Comparison of ENCODE assay signal across 8 mouse cellular contexts in genomic region chr4:130784755-130785154, GRCm38 (mm10). TPM values are rescaled to one million over a fixed set of nuclear protein-coding genes. Genes with fewer than 3 reads are reported as not detected.
DNase-seq lines count a peak whose midpoint lies in the region; ATAC-seq lines count a peak whose summit lies in the region.

No protein-coding gene starts in this region.

- H3K27ac ChIP-seq in intestine, embryonic 14.5 days (ENCODE audit: low read depth): no peak overlapping the region
- no peak overlapping the region for H3K27ac ChIP-seq in intestine, embryonic 15.5 days
- no peak overlapping the region for H3K27ac ChIP-seq in neural tube, embryonic 11.5 days (ENCODE audit: low read depth, low read length)

- no peak overlapping the region for H3K9ac ChIP-seq in intestine, embryonic 14.5 days (ENCODE audit: low read length)
- no peak overlapping the region for H3K9ac ChIP-seq in intestine, embryonic 15.5 days
- no peak overlapping the region for H3K9ac ChIP-seq in neural tube, embryonic 11.5 days (ENCODE audit: low read length)

- no peak overlapping the region for H3K4me3 ChIP-seq in intestine, embryonic 14.5 days (ENCODE audit: low read depth, low read length)
- H3K4me3 ChIP-seq in intestine, embryonic 15.5 days (replicated peaks): no peak overlapping the region
- no peak overlapping the region for H3K4me3 ChIP-seq in neural tube, embryonic 11.5 days (ENCODE audit: low read depth, low read length)

- H3K36me3 ChIP-seq in intestine, embryonic 14.5 days (ENCODE audit: control insufficient read depth, insufficient read depth, low read length): peaks cover 27% of the 10 kb centered on the region
- peaks cover 7% of the 10 kb centered on the region; the same call in 1 of the 2 replicates for H3K36me3 ChIP-seq in intestine, embryonic 15.5 days
- peaks cover under 1% of the 10 kb centered on the region for H3K36me3 ChIP-seq in neural tube, embryonic 11.5 days (ENCODE audit: control insufficient read depth, insufficient read depth, low read length)

- no peak overlapping the region for H3K4me2 ChIP-seq in intestine, embryonic 14.5 days (ENCODE audit: low read length)
- no peak overlapping the region for H3K4me2 ChIP-seq in intestine, embryonic 15.5 days (replicated peaks)
- no peak overlapping the region for H3K4me2 ChIP-seq in neural tube, embryonic 11.5 days (ENCODE audit: low read depth)

- no peaks in the 10 kb centered on the region for H3K27me3 ChIP-seq in intestine, embryonic 14.5 days (replicated peaks; ENCODE audit: control insufficient read depth, insufficient read depth, low read length)
- H3K27me3 ChIP-seq in intestine, embryonic 15.5 days (replicated peaks): no peaks in the 10 kb centered on the region
- H3K27me3 ChIP-seq in neural tube, embryonic 11.5 days (ENCODE audit: control insufficient read depth, insufficient read depth, low read length): no peaks in the 10 kb centered on the region

- WGBS in intestine, embryonic 14.5 days: 29% methylated on average over 4 of the region's 4 CpGs
- 25% methylated on average over 4 of the region's 4 CpGs for WGBS in intestine, embryonic 15.5 days
- WGBS in neural tube, embryonic 11.5 days: 37% methylated on average over 4 of the region's 4 CpGs

- ATAC-seq in intestine, embryonic 14.5 days (replicated peaks; ENCODE audit: low FRiP score, low TSS enrichment, low read depth): no peak
- ATAC-seq in intestine, embryonic 15.5 days: no peak
- no peak for ATAC-seq in neural tube, embryonic 11.5 days (ENCODE audit: insufficient read depth, low FRiP score, low TSS enrichment)

- H3K9me3 ChIP-seq in intestine, embryonic 14.5 days (ENCODE audit: control insufficient read depth, low read length): no peaks in the 10 kb centered on the region
- H3K9me3 ChIP-seq in intestine, embryonic 15.5 days: no peaks in the 10 kb centered on the region
- H3K9me3 ChIP-seq in neural tube, embryonic 11.5 days (ENCODE audit: control insufficient read depth, low read length): no peaks in the 10 kb centered on the region

- peak; percentile 83 for DNase-seq in intestine, embryonic 14.5 days (ENCODE audit: low spot score)
- DNase-seq in urinary bladder, postnatal 25 days (ENCODE audit: low spot score): peak; percentile 46
- DNase-seq in urinary bladder, postnatal 36 days (ENCODE audit: low spot score in 2 of 2): no peak
- peak; percentile 29 for DNase-seq in c-Kit-positive CD71-positive TER-119-positive erythroid progenitor cells, embryonic 14.5 days (ENCODE audit: low spot score)
- peak; percentile 78 to 80 for DNase-seq in kidney, postnatal 4 days
- peak; percentile 60 for DNase-seq in neural tube, embryonic 11.5 days (ENCODE audit: low spot score)
- no peak for DNase-seq in adrenal gland, adult 18-20 months (ENCODE audit: low spot score in 2 of 2)

- no peaks in the 10 kb centered on the region for H3K4me1 ChIP-seq in intestine, embryonic 14.5 days (replicated peaks; ENCODE audit: control insufficient read depth, insufficient read depth, low read length)
- no peaks in the 10 kb centered on the region for H3K4me1 ChIP-seq in intestine, embryonic 15.5 days (replicated peaks)
- no peaks in the 10 kb centered on the region for H3K4me1 ChIP-seq in neural tube, embryonic 11.5 days (ENCODE audit: control insufficient read depth, insufficient read depth, low read length)

RNA-seq across cellular contexts. Expression of gene Sdc3, which starts 7.6 kb away (rescaled TPM):
- 19.2 and 21.1 TPM in 2 replicates for polyA plus RNA-seq in intestine, embryonic 14.5 days (2014; fragmentation: Nextera tagmentation; extraction: Ambion mirVana)
- polyA plus RNA-seq in intestine, embryonic 15.5 days (2015; fragmentation: Nextera tagmentation; extraction: Ambion mirVana): 20.2 and 20.3 TPM in 2 replicates
- polyA plus RNA-seq in neural tube, embryonic 11.5 days (2014; fragmentation: Nextera tagmentation; extraction: Ambion mirVana): 22.3 and 23.2 TPM in 2 replicates
- 100 to 1,000 TPM; 205 to 421 TPM for total RNA-seq in adrenal gland, adult 18-20 months (2021)

Comparison
In these comparisons a context has a peak if more than half of its experiments do, and no peak if none do; other contexts are left out.
1. DNase-seq: peak in intestine, embryonic 14.5 days (single experiment), urinary bladder, postnatal 25 days (single experiment), c-Kit-positive CD71-positive TER-119-positive erythroid progenitor cells, embryonic 14.5 days (single experiment), kidney, postnatal 4 days (2 of 2) and neural tube, embryonic 11.5 days (single experiment); none in urinary bladder, postnatal 36 days (0 of 2) and adrenal gland, adult 18-20 months (0 of 2).